Mouse (Mus musculus): ENCODE measurements around the gene Olfr466. TPM values are rescaled to one million over a fixed set of nuclear protein-coding genes. Genes with fewer than 3 reads are reported as not detected.

Olfr466 gene
- not detected in 2 replicates for polyA plus RNA-seq (2012)

DNA sequence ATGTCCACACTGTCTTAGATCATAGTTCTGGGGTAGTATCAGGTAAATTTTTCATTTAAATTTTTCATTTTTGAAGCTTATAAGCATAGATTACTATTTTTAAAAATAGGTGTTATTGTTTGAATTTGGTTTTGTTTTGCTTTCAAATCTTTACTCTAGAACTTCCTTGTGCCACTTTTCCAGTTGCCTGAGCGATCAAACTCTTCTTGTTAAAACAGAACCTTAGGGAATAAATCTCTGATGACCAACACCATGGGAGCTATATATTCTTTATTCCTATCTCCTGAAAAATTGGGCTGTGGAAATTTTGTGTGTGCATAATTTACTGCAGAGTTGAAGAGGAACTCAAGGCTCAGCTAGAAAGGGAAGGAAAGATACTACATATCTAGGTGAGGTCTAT is at the start of gene Olfr466:
TSS of gene Olfr466 (plus strand) at position 301 of the 400 bp plus-strand sequence.
- TF ChIP-seq TAL1 (IDR thresholded peaks at IDR 0.05; ENCODE audit: low read length) (no peak), GATA1 (IDR thresholded peaks at IDR 0.05; ENCODE audit: low read length) (no peak)
- no peak within 1 kb of the TSS for H3K4me3 ChIP-seq (replicated peaks)
- no peaks in the 10 kb centered on the region for H3K27me3 ChIP-seq (ENCODE audit: control insufficient read depth)
- no peaks in the 10 kb centered on the region for H3K4me1 ChIP-seq (ENCODE audit: control insufficient read depth)
- no peaks in the 10 kb centered on the region for H3K9me3 ChIP-seq (ENCODE audit: control insufficient read depth, low read length)
- no peaks in the 10 kb centered on the region for H3K36me3 ChIP-seq (ENCODE audit: control insufficient read depth)

GRCm38 (mm10) chr13:65100678-65101077 is 49.4 kb upstream of the Olfr466 start:
- no peaks in the 10 kb centered on the region for H3K27me3 ChIP-seq (ENCODE audit: control insufficient read depth)

GRCm38 (mm10) chr13:65101232-65101631 is 48.8 kb upstream of the Olfr466 start:
- H3K4me3 ChIP-seq (replicated peaks): no peak overlapping the region
- H3K4me1 ChIP-seq (ENCODE audit: control insufficient read depth): peaks cover 13% of the 10 kb centered on the region
- H3K36me3 ChIP-seq (ENCODE audit: control insufficient read depth): peaks cover 20% of the 10 kb centered on the region
- no peaks in the 10 kb centered on the region for H3K27me3 ChIP-seq (ENCODE audit: control insufficient read depth)
- TF ChIP-seq GATA1 (IDR thresholded peaks at IDR 0.05; ENCODE audit: low read length) (no peak), TAL1 (IDR thresholded peaks at IDR 0.05; ENCODE audit: low read length) (no peak)
- H3K9me3 ChIP-seq (ENCODE audit: control insufficient read depth, low read length): no peaks in the 10 kb centered on the region

More at GRCm38 (mm10) chr13:65100678-65101077, 49.4 kb upstream of the Olfr466 start:
- Histone ChIP-seq H3K36me3 (ENCODE audit: control insufficient read depth) (peaks cover 24% of the 10 kb centered on the region), H3K9me3 (ENCODE audit: control insufficient read depth, low read length) (no peaks in the 10 kb centered on the region), H3K4me1 (ENCODE audit: control insufficient read depth) (peaks cover 13% of the 10 kb centered on the region), H3K4me3 (replicated peaks) (no peak overlapping the region)
- no peak for TF ChIP-seq GATA1 (IDR thresholded peaks at IDR 0.05; ENCODE audit: low read length)
- TF ChIP-seq TAL1 (IDR thresholded peaks at IDR 0.05; ENCODE audit: low read length): no peak

DNA sequence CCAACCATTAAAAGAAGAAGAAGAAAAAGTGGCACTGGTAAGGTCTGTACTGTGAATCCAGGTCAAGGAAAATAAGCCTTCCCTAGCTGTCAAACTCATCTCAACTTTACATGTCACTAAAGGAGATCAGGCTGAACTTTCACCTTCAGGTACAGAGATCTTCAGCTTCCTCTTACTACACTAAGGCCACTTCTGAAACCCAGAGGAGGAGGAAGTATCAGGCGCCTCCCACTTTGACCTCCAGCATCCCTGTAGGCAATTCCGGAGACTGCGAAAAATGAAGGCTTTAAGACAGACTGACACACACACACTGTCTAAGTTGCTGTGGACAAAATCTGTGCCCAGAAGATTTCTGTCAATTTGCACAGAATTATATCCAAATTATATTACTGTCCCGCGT is 38.1 kb upstream of the Olfr466 start:
- peaks cover 1% of the 10 kb centered on the region for H3K36me3 ChIP-seq (ENCODE audit: control insufficient read depth)
- no peaks in the 10 kb centered on the region for H3K27me3 ChIP-seq (ENCODE audit: control insufficient read depth)
- H3K4me1 ChIP-seq (ENCODE audit: control insufficient read depth): peaks cover 31% of the 10 kb centered on the region
- no peak for TF ChIP-seq TAL1 (IDR thresholded peaks at IDR 0.05; ENCODE audit: low read length)
- no peak for TF ChIP-seq GATA1 (IDR thresholded peaks at IDR 0.05; ENCODE audit: low read length)
- H3K9me3 ChIP-seq (ENCODE audit: control insufficient read depth, low read length): no peaks in the 10 kb centered on the region
- H3K4me3 ChIP-seq (replicated peaks): peak overlapping the region; percentile 66

GRCm38 (mm10) chr13:65112459-65113110 is 37.5 kb upstream of the Olfr466 start, which contains the start of gene Mfsd14b:
TSS of gene Mfsd14b (minus strand) at chr13:65112975.
- TF ChIP-seq GATA1 (IDR thresholded peaks at IDR 0.05; ENCODE audit: low read length) (no peak), TAL1 (IDR thresholded peaks at IDR 0.05; ENCODE audit: low read length) (no peak)
- H3K9me3 ChIP-seq (ENCODE audit: control insufficient read depth, low read length): no peaks in the 10 kb centered on the region

DNA sequence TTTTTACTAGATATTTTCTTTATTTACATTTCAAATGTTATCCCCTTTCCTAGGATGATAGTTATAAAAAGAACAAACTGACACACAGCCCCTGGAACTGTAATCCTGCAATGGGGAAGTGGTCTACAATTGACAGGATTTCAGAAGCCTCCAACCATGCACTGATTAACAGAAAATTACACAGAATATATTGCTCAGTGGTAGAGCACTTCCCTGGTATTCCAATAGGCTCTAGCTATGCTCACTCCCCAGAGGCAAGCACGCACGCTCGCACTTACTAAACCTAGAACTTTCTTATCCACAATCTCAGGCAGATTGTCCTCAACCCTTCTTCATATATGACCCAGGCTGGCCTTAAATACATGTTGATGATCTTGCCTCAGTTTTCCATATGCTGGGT is 36.8 kb upstream of the Olfr466 start:
- no peaks in the 10 kb centered on the region for H3K9me3 ChIP-seq (ENCODE audit: control insufficient read depth, low read length)

More at GRCm38 (mm10) chr13:65112459-65113110, 37.5 kb upstream of the Olfr466 start, which contains the start of gene Mfsd14b:
- Histone ChIP-seq H3K36me3 (ENCODE audit: control insufficient read depth) (no peaks in the 10 kb centered on the region; the same call in 1 of the 2 replicates), H3K4me3 (replicated peaks) (peak within 1 kb of the TSS; percentile 66), H3K27me3 (ENCODE audit: control insufficient read depth) (no peaks in the 10 kb centered on the region), H3K4me1 (ENCODE audit: control insufficient read depth) (peaks cover 31% of the 10 kb centered on the region)

GRCm38 (mm10) chr13:65120984-65121383 is 29.1 kb upstream of the Olfr466 start:
- Histone ChIP-seq H3K36me3 (ENCODE audit: control insufficient read depth) (no peaks in the 10 kb centered on the region), H3K9me3 (ENCODE audit: control insufficient read depth, low read length) (no peaks in the 10 kb centered on the region), H3K4me3 (replicated peaks) (no peak overlapping the region), H3K27me3 (ENCODE audit: control insufficient read depth) (no peaks in the 10 kb centered on the region), H3K4me1 (ENCODE audit: control insufficient read depth) (peaks cover 34% of the 10 kb centered on the region)
- TF ChIP-seq GATA1 (IDR thresholded peaks at IDR 0.05; ENCODE audit: low read length): no peak

More for the DNA sequence above, 36.8 kb upstream of the Olfr466 start:
- Histone ChIP-seq H3K36me3 (ENCODE audit: control insufficient read depth) (no peaks in the 10 kb centered on the region), H3K4me3 (replicated peaks) (peak overlapping the region; percentile 66), H3K27me3 (ENCODE audit: control insufficient read depth) (no peaks in the 10 kb centered on the region), H3K4me1 (ENCODE audit: control insufficient read depth) (peaks cover 30% of the 10 kb centered on the region)
- TF ChIP-seq TAL1 (IDR thresholded peaks at IDR 0.05; ENCODE audit: low read length): no peak
- TF ChIP-seq GATA1 (IDR thresholded peaks at IDR 0.05; ENCODE audit: low read length): no peak

DNA sequence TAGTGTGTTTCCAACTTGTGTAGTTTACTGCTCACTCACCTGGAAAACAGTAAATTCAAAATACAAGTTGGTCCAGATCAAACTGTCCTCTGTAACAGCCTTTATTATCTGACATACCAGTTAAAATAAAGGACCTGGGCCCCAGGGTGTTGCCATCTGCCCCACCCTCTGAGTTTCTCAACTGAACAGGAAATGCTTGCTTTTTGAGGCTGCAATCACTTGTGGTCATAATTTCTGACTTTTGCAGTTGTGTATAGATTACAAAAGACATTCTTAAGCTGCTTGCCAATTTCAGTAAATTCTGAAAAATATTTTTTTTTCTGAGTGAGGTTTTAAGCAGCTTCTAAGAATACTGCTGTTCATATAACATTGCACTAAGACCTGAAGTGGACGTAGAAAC is 27.9 kb upstream of the Olfr466 start:
- peak overlapping the region; percentile 21 for H3K4me3 ChIP-seq (replicated peaks)
- no peaks in the 10 kb centered on the region for H3K9me3 ChIP-seq (ENCODE audit: control insufficient read depth, low read length)
- H3K27me3 ChIP-seq (ENCODE audit: control insufficient read depth): no peaks in the 10 kb centered on the region
- TF ChIP-seq GATA1 (IDR thresholded peaks at IDR 0.05; ENCODE audit: low read length): no peak
- no peak for TF ChIP-seq TAL1 (IDR thresholded peaks at IDR 0.05; ENCODE audit: low read length)
- no peaks in the 10 kb centered on the region for H3K36me3 ChIP-seq (ENCODE audit: control insufficient read depth)
- peaks cover 33% of the 10 kb centered on the region for H3K4me1 ChIP-seq (ENCODE audit: control insufficient read depth)

DNA sequence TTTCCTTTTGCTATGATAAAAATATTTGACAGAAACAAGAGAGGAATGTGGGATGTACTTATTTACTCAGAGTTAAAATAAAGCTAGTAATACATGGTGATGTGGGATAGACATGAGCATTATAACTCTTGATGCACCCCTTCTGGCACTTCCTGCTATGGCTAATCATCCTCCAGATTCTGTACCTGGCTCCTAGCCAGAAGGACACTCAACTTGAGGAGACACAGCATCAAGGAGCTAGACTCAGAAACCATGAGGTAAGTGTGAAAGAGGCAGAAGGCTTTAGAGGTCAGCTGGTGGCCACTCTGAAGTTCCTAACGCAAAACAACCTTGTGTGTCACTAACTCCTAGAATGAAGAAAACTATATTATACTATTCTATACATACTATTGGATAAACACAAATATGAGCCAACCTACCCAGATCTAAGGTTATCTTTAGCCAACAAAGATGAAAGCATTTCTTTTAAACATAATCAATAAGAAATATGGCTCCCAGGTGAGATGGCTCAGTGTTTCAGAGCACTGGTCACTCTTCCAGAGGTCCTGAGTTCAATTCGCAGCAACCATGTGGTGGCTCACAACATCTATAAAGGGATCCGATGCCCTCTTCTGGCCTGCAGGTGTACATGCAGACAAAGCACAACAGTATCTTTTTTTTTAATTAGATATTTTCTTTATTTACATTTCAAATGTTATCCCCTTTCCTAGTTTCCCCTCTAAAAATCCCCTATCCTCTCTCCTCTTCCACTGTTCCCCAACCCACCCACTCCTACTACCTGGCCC is 22.8 kb upstream of the Olfr466 start:
- no peaks in the 10 kb centered on the region for H3K36me3 ChIP-seq (ENCODE audit: control insufficient read depth)
- H3K4me1 ChIP-seq (ENCODE audit: control insufficient read depth): peaks cover 12% of the 10 kb centered on the region
- no peaks in the 10 kb centered on the region for H3K9me3 ChIP-seq (ENCODE audit: control insufficient read depth, low read length)
- H3K27me3 ChIP-seq (ENCODE audit: control insufficient read depth): no peaks in the 10 kb centered on the region
- TF ChIP-seq TAL1 (IDR thresholded peaks at IDR 0.05; ENCODE audit: low read length): no peak
- no peak for TF ChIP-seq GATA1 (IDR thresholded peaks at IDR 0.05; ENCODE audit: low read length)
- H3K4me3 ChIP-seq (replicated peaks): no peak overlapping the region

Measured in erythroblast, embryonic 14.5 days (primary cell).